Mouse (Mus musculus) ovary, adult 18-20 months (tissue): ENCODE results near the gene Zfp131.
"Not testable (repeated sequence)": the region's sequence is repeated elsewhere in the genome, so short reads cannot be mapped to it uniquely, and the experiment has no call there.

Experiments used
- DNase-seq: peaks from one replicate; pipeline ENCODE4 v3.0.0; 2022; ENCODE audit warnings: low spot score, mixed read lengths

The Zfp131 gene

DNA sequence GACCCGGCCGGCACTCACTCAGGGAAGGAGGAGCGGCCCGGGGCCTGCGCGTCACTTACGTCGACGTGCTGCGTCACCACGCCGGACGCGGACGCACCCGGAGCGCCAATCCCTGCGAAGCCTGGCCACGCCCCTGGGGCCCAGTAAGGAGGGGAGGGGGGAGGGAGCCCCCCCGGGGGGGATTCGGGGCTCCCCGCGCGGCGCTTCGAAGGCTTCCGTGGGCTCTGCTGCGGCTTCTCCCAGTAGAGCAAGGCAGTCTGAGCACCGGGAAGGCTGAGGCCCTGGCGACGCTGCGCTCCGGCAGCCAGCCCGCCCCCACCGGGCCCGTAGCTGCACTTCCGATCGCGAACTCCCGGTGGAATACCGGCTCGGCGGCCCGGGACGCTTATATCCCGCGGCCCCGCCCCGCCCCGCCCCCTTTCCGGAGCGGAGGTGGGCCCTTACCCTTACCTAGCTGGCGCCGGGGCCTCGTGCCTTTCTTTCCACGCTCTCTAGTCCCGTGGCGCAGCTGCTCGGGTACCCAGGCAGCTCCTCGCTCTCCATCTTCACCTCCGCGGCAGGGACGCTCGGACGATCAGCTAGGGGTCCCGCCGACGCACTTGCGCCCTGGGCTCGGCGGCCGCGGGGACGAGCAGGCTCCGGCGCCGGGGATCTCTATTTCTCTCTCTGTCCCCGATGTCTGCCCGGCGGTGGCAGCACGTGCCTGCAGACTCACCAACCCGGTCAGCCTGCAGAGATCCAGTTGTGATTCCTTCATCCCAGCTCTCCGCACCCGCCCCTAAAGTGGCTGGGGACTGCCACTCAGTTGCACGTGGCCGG is at the start of gene Zfp131:
Zfp131 (minus strand) TSS at position 129 of the 819 bp plus-strand sequence.
- DNase-seq: peak; percentile 91

DNA sequence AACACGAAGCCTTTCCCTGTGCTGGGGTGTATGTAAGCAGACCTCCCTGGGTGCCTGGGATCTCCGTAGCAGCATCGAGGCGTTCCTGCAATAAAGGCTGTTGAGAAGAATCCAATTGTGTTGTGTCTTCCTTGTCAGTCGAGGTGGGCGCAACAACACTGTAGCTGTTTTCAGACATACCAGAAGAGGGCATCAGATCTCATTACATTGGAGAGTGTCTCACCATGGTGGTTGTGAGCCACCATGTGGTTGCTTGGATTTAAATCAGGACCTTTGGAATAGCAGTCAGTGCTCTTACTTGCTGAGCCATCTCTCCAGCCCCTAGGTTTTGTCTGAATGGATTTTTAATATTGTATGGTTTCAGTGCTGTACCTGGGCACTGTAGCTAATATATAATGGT is 49.3 kb upstream of the Zfp131 start:
- DNase-seq: not testable (repeated sequence)

DNA sequence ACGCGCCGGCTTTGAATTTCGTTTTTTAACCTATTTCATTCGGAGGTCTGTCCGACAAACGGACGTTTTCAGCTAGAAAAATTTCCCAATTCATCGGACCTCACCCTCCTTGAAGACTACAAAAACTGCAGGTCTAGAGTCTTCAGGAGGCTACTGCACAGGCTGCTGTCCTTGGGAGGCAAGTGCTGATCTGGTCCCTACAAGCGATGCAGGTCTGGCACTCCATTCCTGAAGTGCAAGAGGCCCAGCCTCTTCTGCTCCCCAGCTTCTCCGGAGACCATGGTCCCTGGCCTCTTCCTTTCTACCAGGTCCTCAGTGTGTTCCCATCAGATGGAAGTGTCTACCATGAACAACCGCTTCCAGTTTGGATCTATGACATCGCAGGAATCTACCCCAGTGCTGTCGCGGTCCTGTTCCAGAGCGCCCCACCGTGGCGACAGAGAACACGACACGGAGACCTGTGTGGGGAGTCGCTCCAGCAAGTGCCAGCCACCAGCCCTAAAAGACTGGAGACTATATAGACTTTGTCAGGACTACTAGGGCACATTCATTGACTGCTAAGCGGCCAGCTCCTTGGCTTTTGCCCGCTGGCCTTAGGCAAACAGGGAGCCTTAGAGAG is 47.1 kb upstream of the Zfp131 start:
- not testable (repeated sequence) for DNase-seq

DNA sequence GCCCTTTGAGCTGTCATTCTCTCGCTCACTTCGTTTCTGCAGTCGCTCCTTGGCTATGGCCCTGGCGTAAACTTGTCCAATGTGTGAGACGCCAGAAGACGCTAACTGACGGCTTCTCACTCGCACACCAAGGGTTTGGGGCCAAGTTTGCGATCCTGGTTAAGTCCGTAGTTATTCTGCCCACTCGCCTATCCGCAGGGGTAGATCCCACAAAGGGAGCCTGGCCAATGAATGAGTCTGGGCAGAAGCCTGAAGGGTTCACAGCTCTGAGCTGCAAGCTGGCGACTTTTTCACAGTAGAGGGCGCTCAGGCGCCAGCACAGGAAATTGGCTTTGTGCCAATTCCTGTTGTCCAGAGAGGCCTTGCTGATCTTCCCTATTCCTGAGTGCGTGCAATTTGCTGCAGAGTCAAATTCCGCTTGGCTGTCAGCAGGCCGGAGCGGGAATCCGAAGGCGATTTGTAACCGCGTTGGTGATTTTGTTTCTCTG is 45.7 kb upstream of the Zfp131 start:
- DNase-seq: not testable (repeated sequence)

DNA sequence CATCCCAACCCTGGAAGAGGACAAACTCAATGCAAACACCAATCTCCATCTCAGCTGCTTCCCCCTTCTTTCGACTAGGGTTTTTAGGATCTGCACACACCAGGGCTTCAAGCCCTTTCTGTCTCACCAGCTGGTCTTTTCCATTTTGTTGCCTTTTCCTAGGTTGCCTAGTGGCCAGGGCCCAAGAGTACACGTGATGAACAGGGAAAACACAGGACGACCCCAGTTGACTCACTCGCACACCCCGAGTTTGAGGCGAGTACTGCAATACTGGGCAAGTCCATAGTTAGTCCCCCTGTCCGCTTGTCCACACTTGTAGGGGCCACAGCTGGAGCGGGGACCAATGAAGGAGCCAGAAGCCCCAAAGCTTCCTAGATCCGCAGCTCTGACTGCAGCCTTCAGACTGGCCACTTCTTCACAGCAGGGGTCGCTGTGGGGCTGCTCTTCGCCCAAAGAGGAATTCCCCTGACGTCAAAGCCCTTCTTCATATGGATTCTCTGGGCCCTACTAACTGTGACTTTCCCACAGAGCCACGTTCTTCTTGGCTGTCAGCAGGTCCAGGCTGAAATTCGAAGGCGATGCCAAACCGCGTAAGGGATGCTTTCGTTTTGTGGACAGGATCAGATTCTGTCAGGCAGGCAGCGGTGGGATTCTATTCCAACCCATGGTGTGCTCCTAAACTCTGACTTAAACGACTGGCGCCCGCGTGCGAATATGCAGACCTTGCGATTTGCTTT is 44.8 kb upstream of the Zfp131 start, which contains the start of gene D13Ertd608e:
D13Ertd608e (plus strand) TSS at position 687 of the 737 bp plus-strand sequence.
- not testable (repeated sequence) for DNase-seq

GRCm38 (mm10) chr13:119830116-119830515 is 39.4 kb upstream of the Zfp131 start, which contains the start of gene AF067063:
Gene AF067063, minus strand, starts transcription at chr13:119830216.
- DNase-seq: not testable (repeated sequence)

- no peak for DNase-seq
Measured at GRCm38 (mm10) chr13:119817579-119818206, 27.0 kb upstream of the Zfp131 start.

DNA sequence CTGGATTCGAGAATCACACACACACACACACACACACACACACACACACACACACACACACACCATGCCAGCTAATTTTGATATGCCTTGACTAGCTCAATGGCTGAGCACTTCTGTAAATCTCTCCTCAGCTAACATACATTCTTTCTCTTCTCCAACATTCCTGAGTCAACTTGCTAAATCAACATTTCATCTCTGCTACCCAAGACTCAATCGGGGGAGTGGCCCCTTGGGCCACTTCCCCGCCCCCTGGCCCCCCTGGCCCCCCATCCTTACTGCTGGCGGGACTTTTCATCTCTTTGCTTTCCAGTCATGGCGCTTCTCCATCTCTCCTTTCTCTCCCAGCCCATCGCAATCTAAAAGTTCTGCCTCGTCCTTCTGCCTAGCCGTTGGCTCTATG is 26.1 kb upstream of the Zfp131 start:
- no peak for DNase-seq

DNA sequence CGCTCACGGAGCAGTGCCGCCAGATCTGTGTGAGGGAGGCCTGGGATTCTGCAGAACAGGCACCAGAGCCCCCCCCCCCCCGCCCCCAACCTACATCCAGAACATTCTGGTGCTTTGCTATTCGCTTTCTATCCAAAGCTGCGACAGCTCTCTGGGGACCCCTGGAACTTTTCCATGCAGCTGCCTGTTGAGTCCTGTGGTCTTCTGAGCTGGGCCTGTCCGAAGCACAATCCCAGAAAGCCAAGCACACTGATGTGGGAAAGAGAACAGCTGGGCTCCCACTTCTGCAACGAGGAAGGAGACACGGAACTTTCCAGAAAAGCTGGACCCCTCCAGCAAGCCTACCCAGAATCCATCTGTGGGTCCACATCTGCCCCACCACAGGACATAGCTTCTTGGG is 19.3 kb upstream of the Zfp131 start:
- DNase-seq: no peak

DNA sequence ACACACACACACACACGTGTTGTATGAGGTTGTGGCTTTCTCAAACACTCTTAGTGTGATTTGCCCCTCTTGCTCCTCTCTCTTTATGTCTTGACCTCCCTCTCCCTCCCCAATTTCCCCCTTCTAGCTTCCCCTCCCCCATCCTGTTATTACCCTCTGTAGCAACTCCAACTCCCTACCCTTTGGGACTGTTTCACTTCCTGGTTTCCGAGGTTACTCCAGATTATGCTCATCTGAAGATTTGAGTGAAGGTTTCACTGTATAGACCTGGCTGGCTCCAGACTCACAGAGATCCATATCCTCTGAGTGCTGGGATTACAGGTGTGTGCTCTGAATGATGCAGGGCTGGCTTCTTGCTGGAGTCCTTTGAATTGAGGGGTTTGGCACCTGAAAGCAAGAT is 18.2 kb upstream of the Zfp131 start:
- DNase-seq: no peak

DNA sequence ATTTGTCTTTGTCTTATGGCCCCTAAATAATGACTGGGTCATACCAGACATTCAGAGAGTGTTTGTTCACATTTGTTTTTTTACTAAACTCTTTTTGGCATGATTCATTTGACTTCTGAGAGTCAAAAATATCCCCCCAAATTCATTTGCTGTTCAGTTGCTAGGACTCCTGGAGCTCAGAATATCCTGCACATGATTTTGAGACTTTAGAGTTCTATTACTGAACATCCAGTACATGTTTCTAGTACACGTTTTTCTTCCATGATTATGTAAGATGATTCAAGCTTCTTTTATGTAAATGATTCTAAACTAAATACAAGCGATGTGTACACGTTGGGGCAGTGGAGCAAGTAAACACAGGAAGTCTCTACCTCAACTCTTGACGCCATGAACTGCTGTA is 7.0 kb upstream of the Zfp131 start:
- DNase-seq: no peak

DNA sequence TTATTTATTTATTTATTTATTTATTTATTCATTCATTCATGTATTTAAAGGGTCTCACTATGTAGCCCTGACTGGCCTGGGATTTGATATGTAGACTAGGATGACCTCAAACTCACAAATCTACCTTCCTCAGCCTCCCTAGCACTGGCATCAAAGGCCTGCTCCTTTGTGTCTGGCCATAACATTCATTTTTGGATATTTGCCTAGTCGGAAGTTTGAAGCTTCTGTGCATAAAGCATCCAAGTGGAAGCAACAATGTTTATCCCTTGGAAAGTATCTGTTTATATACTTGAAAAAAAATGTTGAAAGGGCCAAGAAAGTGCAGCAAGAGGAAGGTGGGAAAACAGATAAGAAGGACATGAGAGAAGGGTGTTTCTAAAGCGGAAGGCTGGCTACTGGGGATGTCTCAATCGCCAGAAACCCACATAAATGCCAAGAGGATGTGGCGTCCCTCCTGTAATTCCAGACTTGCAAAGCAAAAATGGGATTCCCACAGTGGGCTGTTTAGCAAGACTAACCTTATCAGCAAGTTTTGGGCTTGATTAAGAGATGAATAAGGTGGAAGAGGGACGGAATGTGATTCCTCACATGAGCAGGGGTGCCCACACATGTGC is 2.2 kb upstream of the Zfp131 start:
- no peak for DNase-seq

GRCm38 (mm10) chr13:119791580-119792135 is 969 bp upstream of the Zfp131 start:
- no peak for DNase-seq

- peak; percentile 38 for DNase-seq
Measured at GRCm38 (mm10) chr13:119789851-119790717, 605 bp downstream of the Zfp131 start.

GRCm38 (mm10) chr13:119783581-119783980 is 7.1 kb downstream of the Zfp131 start:
- DNase-seq: no peak

- DNase-seq: no peak
Measured at GRCm38 (mm10) chr13:119768541-119768940, 22.1 kb downstream of the Zfp131 start.

DNA sequence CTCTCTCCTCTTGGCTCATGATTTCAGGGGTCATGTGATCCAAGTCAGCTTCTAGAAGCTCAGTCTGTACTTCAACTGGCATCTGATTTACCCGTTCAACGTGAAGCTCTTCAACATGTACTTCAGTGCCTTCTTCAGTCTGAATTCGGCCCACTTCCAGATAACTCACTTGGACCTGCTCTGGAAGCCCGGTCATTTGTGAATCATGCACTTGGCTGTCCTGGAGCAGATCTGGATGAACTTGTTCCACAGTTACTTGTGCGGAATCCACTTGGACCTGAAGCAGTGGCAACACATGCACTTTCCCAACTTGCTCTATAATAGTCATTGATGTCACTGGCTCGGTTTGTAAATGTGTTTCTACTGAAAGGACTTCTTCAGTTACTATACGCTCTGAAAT is 24.2 kb downstream of the Zfp131 start:
- DNase-seq: no peak

DNA sequence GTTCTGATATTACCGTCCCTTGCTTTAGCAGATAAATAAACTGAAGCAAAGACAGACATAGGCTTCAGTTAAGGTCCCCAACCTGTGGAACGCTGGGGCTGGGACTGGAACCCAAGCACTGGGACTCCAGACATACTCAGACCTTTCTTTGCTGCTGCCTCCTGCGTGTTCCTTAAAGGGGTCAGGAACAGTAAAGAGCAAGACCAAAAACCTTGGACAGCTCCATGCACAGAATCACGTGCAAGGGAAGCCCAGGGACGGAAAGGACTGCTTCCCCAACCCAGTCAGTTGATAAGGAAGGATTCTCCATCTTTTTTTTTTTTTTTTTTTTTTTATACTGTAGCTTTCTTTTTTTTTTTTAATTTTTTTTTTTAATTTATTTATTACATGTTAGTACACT is 33.9 kb downstream of the Zfp131 start:
- DNase-seq: no peak

DNA sequence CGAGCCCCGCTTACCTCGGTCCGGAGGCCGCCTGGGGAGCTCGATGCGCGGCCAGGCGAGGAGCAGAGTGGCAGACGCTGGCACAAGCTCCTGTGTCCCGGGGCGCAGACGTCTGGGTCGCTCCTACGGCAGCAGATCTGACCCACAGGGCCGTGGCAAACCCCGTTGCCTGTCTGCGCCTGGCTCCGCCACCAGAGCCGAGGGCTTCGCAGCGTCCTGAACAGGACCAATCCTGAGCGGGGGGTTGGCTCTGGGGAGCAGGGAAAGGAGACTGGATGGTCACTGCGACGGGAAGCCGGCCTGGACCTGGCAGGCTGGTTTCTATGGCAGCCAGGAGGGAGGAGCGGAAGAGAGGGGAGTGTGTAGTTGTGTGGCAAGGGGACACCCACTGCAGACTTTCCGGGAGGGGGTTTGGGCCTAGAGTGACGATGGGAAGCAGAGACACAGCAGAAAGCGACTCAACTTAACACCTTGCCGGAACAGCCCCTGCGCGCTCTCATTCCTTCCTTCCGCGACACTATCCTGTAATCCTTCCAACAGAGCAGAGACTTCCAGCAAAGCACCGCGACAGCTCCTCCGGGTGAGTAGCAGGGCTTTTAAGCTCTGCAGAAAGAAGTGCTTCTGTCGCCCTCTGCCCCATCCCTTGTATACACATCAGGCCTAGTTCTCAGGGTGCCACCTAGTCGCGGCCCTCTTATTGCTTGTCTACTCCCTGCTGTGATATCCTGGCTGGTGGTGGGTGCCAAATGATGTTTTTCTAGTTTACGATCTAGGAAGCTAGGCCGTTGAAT is 34.8 kb downstream of the Zfp131 start, which contains the start of gene Nim1k:
Nim1k (minus strand) TSS at position 202 of the 791 bp plus-strand sequence.
- DNase-seq: peak; percentile 69
